Mouse (Mus musculus): Measurements from ENCODE around the gene Sla2.
"Not testable (repeated sequence)": the region's sequence is repeated elsewhere in the genome, so short reads cannot be mapped to it uniquely, and the experiment has no call there.

The Sla2 gene

GRCm38 (mm10) chr2:156901344-156901743 is 14.4 kb upstream of the Sla2 start:
- no peak for DNase-seq (ENCODE audit: low spot score)

- DNase-seq (ENCODE audit: low spot score) = no peak
Observed at GRCm38 (mm10) chr2:156899184-156899583, 12.2 kb upstream of the Sla2 start.

- DNase-seq (ENCODE audit: low spot score) = no peak
Observed at GRCm38 (mm10) chr2:156898374-156898773, 11.4 kb upstream of the Sla2 start.

- no peak for DNase-seq (ENCODE audit: low spot score)
Observed at GRCm38 (mm10) chr2:156897034-156897433, 10.0 kb upstream of the Sla2 start.

GRCm38 (mm10) chr2:156896384-156896914 is 9.5 kb upstream of the Sla2 start:
- DNase-seq (ENCODE audit: low spot score) = no peak

GRCm38 (mm10) chr2:156894496-156895265 is 7.7 kb upstream of the Sla2 start:
- no peak for DNase-seq (ENCODE audit: low spot score)

- no peak for DNase-seq (ENCODE audit: low spot score)
Observed at GRCm38 (mm10) chr2:156892821-156893220, 5.8 kb upstream of the Sla2 start.

GRCm38 (mm10) chr2:156892240-156892639 is 5.2 kb upstream of the Sla2 start:
- DNase-seq (ENCODE audit: low spot score) = no peak

GRCm38 (mm10) chr2:156888490-156888889 is 1.5 kb upstream of the Sla2 start:
- DNase-seq (ENCODE audit: low spot score) = no peak

- DNase-seq (ENCODE audit: low spot score) = no peak
Observed at GRCm38 (mm10) chr2:156886084-156886631, 834 bp downstream of the Sla2 start.

- DNase-seq (ENCODE audit: low spot score) = not testable (repeated sequence)
Observed at GRCm38 (mm10) chr2:156885666-156886065, 1.3 kb downstream of the Sla2 start.

- no peak for DNase-seq (ENCODE audit: low spot score)
Observed at GRCm38 (mm10) chr2:156884396-156885211, 2.4 kb downstream of the Sla2 start.

- no peak for DNase-seq (ENCODE audit: low spot score)
Observed at GRCm38 (mm10) chr2:156882431-156883001, 4.5 kb downstream of the Sla2 start.

GRCm38 (mm10) chr2:156879541-156879940 is 7.5 kb downstream of the Sla2 start:
- DNase-seq (ENCODE audit: low spot score) = peak; percentile 68

- no peak for DNase-seq (ENCODE audit: low spot score)
Observed at GRCm38 (mm10) chr2:156877726-156878125, 9.3 kb downstream of the Sla2 start.

- no peak for DNase-seq (ENCODE audit: low spot score)
Observed at GRCm38 (mm10) chr2:156874760-156875510, 12.1 kb downstream of the Sla2 start.

GRCm38 (mm10) chr2:156874047-156874759 is 12.8 kb downstream of the Sla2 start:
- no peak for DNase-seq (ENCODE audit: low spot score)

- DNase-seq (ENCODE audit: low spot score) = peak; percentile 78
Observed at GRCm38 (mm10) chr2:156873629-156874028, 13.4 kb downstream of the Sla2 start.

GRCm38 (mm10) chr2:156870519-156870918 is 16.5 kb downstream of the Sla2 start:
- DNase-seq (ENCODE audit: low spot score) = peak; percentile 68

- no peak for DNase-seq (ENCODE audit: low spot score)
Observed at GRCm38 (mm10) chr2:156869554-156869953, 17.4 kb downstream of the Sla2 start.

- peak; percentile 99 for DNase-seq (ENCODE audit: low spot score)
Observed at GRCm38 (mm10) chr2:156868994-156869393, 18.0 kb downstream of the Sla2 start.

Measured in adipocyte (in vitro differentiated cells).